Mouse (Mus musculus) CH12.LX (cell line): Measurements from ENCODE around the gene Lrp2bp.

ENCODE experiments used
- EP300 ChIP-seq: IDR thresholded peaks from 2 replicates; pipeline ENCODE4 v1.6.1; 2011; ENCODE audit warnings: low read length, improper control_type of control experiment
- USF1 ChIP-seq: IDR thresholded peaks from 2 replicates; pipeline ENCODE4 v1.6.1; 2014; ENCODE audit warnings: low read depth, mild to moderate bottlenecking, inconsistent platforms, low read length, improper control_type of control experiment
- ZC3H11A ChIP-seq: IDR thresholded peaks from 2 replicates; pipeline ENCODE4 v1.6.1; 2012; ENCODE audit warnings: low read depth, mild to moderate bottlenecking, inconsistent platforms, low read length, improper control_type of control experiment

DNA sequence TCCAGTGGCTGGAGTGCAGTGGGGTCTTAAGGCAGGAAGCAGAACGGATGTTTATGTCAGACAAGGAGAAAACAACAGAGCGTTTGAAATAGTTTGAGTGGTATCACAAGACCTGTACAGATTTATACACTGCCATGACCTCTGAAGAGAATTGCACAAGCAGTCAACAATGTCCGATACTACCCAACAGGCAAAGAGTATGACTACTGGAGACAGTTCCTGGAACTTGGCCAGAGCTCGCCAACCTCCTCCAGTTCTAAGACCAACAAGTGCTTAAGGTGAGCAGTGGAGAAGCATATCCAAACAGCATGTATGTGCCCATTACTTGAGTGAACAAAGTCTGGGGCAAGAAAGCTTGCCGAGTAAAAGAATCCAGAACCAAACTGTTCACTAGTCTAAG, 76.1 kb downstream of the Lrp2bp start:
- no peak for TF ChIP-seq ZC3H11A
- TF ChIP-seq USF1, result no peak
- no peak for TF ChIP-seq EP300
